Mouse (Mus musculus): ENCODE measurements around the gene Lgr6. TPM values are rescaled to one million over a fixed set of nuclear protein-coding genes. Genes with fewer than 3 reads are reported as not detected.
A peak's percentile ranks its signal among the peaks of the same experiment; 100 is the strongest.

Lgr6 gene
- total and polyA plus RNA-seq, 3 experiments, result 12.2 to 21.5 (median 14.4) TPM

DNA sequence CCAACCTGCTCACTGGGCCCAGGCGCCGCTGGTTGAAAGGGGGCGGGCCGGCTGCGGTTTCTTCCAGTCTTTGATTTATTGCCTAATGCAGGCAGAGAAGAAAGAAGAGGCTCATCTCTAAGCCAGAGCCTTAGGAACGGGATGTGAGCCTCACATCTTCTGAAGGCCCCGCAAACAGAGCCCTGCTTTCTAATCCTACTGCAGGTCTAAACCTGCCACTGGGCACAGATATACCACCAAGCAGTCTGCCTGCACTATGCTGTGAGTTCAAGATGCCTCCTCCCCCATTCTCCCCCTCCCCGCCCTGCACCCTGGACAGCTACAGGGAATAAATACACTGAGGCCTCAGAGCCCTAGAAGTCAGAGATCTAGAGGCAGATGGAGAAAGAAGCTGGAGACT, 35.2 kb downstream of the Lgr6 start:
- Histone ChIP-seq H3K27ac (no peak overlapping the region), H3K9ac (ENCODE audit: low read depth, low read length) (no peak overlapping the region), H3K36me3 (ENCODE audit: control insufficient read depth, insufficient read depth, low read length) (no peaks in the 10 kb centered on the region), H3K27me3 (ENCODE audit: control insufficient read depth, insufficient read depth, low read length) (no peaks in the 10 kb centered on the region), H3K4me3 (no peak overlapping the region), H3K4me1 (ENCODE audit: control insufficient read depth, insufficient read depth, low read length) (no peaks in the 10 kb centered on the region), H3K79me2 (replicated peaks; ENCODE audit: control insufficient read depth, insufficient read depth, low read length) (no peaks in the 10 kb centered on the region)
- no peak for DNase-seq
- WGBS, result 73% methylated on average over 8 of the region's 8 CpGs
- TF ChIP-seq POLR2A (IDR thresholded peaks at IDR 0.05; ENCODE audit: insufficient read depth, low read depth, low read length) (no peak), EP300 (IDR thresholded peaks at IDR 0.05; ENCODE audit: insufficient read depth, low read depth, low read length) (no peak), CTCF (IDR thresholded peaks at IDR 0.05) (no peak)
- intact Hi-C loops (cut with DNase I), result no loop called here

DNA sequence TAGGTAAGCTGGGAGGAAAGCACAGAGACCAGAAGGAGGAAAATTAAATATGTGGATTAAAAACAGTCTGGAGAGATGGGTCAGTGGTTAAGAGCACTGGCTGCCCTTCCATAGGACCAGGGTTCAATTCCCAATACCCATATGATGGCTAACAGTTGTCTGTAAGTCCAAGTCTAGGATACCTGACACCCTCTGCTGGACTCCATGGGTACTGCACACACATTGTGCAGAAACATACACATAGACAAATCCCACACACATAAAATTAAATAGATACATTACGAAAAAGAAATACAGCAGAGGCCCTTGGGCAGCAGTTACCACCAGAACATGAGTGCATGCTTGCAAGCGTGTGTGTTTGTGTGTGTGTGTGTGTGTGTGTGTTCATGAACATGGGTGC, 40.6 kb downstream of the Lgr6 start:
- no peaks in the 10 kb centered on the region for H3K79me2 ChIP-seq (replicated peaks; ENCODE audit: control insufficient read depth, insufficient read depth, low read length)
- 96% methylated on average over 2 of the region's 2 CpGs for WGBS
- no peak overlapping the region for H3K4me3 ChIP-seq
- H3K36me3 ChIP-seq (ENCODE audit: control insufficient read depth, insufficient read depth, low read length), result no peaks in the 10 kb centered on the region
- no peaks in the 10 kb centered on the region for H3K27me3 ChIP-seq (ENCODE audit: control insufficient read depth, insufficient read depth, low read length)
- no peak for DNase-seq
- H3K27ac ChIP-seq, result no peak overlapping the region
- no peaks in the 10 kb centered on the region for H3K4me1 ChIP-seq (ENCODE audit: control insufficient read depth, insufficient read depth, low read length)
- intact Hi-C loops (cut with DNase I), result no loop called here
- no peak for TF ChIP-seq EP300 (IDR thresholded peaks at IDR 0.05; ENCODE audit: insufficient read depth, low read depth, low read length)
- TF ChIP-seq CTCF (IDR thresholded peaks at IDR 0.05), result peak; percentile 30
- no peak for TF ChIP-seq POLR2A (IDR thresholded peaks at IDR 0.05; ENCODE audit: insufficient read depth, low read depth, low read length)
- no peak overlapping the region for H3K9ac ChIP-seq (ENCODE audit: low read depth, low read length)

DNA sequence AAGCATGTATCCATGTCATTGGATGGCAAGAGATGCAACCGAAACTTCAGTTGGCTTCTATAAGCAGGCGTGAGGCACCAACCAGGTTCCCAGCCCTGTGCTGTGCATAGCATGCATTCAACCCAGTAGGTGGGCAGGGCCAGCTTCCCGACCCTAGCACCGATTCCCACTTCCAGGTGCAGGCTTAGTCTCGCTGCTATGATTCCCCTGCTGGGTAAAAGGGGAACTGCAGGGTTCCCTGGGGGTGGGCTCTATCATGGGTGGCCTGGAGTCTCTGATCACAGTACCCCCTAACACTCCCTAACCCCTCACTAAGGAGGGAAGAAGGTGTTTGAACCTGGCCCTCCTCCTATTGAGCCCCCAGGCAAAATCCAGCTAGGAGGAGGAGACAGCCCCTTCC, 42.1 kb downstream of the Lgr6 start:
- Histone ChIP-seq H3K79me2 (replicated peaks; ENCODE audit: control insufficient read depth, insufficient read depth, low read length) (no peaks in the 10 kb centered on the region), H3K4me1 (ENCODE audit: control insufficient read depth, insufficient read depth, low read length) (no peaks in the 10 kb centered on the region), H3K27me3 (ENCODE audit: control insufficient read depth, insufficient read depth, low read length) (no peaks in the 10 kb centered on the region), H3K27ac (no peak overlapping the region), H3K36me3 (ENCODE audit: control insufficient read depth, insufficient read depth, low read length) (no peaks in the 10 kb centered on the region), H3K9ac (ENCODE audit: low read depth, low read length) (no peak overlapping the region), H3K4me3 (no peak overlapping the region)
- TF ChIP-seq CTCF (IDR thresholded peaks at IDR 0.05), result peak; percentile 36
- TF ChIP-seq POLR2A (IDR thresholded peaks at IDR 0.05; ENCODE audit: insufficient read depth, low read depth, low read length), result no peak
- WGBS, result 78% methylated on average over 5 of the region's 5 CpGs
- intact Hi-C loops (cut with DNase I), result no loop called here
- DNase-seq, result no peak

DNA sequence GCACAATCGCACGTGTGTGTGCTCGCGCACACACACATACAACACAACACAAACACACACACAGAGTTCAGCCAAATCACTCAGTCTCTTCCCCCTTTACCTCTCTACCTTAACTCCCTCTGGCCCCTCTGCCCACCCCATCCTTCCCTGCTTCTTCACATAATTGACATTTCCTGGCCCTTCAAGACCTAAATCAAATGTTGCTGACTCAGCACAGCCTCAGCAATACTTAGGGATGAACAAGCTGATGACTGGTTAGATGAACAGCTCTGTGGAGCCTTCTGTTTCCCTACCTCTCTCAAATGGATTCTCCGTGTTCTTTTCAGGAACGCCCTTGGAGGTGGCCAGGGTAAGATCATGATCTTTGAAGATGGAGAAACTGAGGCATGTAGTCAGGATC, 43.8 kb downstream of the Lgr6 start:
- Histone ChIP-seq H3K4me1 (ENCODE audit: control insufficient read depth, insufficient read depth, low read length) (no peaks in the 10 kb centered on the region), H3K79me2 (replicated peaks; ENCODE audit: control insufficient read depth, insufficient read depth, low read length) (no peaks in the 10 kb centered on the region), H3K9ac (ENCODE audit: low read depth, low read length) (no peak overlapping the region), H3K27ac (no peak overlapping the region), H3K4me3 (no peak overlapping the region), H3K27me3 (ENCODE audit: control insufficient read depth, insufficient read depth, low read length) (no peaks in the 10 kb centered on the region), H3K36me3 (ENCODE audit: control insufficient read depth, insufficient read depth, low read length) (no peaks in the 10 kb centered on the region)
- TF ChIP-seq CTCF (IDR thresholded peaks at IDR 0.05) (no peak), EP300 (IDR thresholded peaks at IDR 0.05; ENCODE audit: insufficient read depth, low read depth, low read length) (no peak), POLR2A (IDR thresholded peaks at IDR 0.05; ENCODE audit: insufficient read depth, low read depth, low read length) (no peak)
- 94% methylated on average over 6 of the region's 6 CpGs for WGBS
- no peak for DNase-seq
- intact Hi-C loops (cut with DNase I), result no loop called here

DNA sequence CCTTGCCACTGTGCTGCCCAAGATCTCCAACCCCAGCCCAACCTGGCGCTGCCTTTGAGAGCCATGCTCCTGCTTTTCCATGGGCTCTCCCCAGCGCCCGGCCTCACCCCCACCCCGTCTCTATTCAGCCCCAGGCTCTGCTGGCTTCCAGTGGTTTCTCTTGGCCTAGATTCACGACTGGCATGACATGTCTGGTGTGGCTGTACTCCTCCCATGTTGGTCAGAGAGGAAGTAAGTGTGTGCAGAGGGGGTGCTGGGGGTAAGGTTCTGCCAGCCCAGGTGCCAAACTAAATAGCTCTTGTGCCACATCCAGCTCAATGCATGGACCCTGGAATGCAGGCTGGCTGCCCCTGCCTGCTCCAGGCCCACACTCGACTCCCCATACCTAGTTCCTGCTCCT, 44.9 kb downstream of the Lgr6 start:
- H3K79me2 ChIP-seq (replicated peaks; ENCODE audit: control insufficient read depth, insufficient read depth, low read length), result no peaks in the 10 kb centered on the region
- intact Hi-C loops (cut with DNase I), result no loop called here
- H3K36me3 ChIP-seq (ENCODE audit: control insufficient read depth, insufficient read depth, low read length), result no peaks in the 10 kb centered on the region
- no peak for DNase-seq
- WGBS, result 75% methylated on average over 6 of the region's 6 CpGs
- no peak for TF ChIP-seq EP300 (IDR thresholded peaks at IDR 0.05; ENCODE audit: insufficient read depth, low read depth, low read length)
- TF ChIP-seq CTCF (IDR thresholded peaks at IDR 0.05), result no peak
- no peak for TF ChIP-seq POLR2A (IDR thresholded peaks at IDR 0.05; ENCODE audit: insufficient read depth, low read depth, low read length)
- no peak overlapping the region for H3K9ac ChIP-seq (ENCODE audit: low read depth, low read length)
- H3K4me3 ChIP-seq, result no peak overlapping the region
- H3K4me1 ChIP-seq (ENCODE audit: control insufficient read depth, insufficient read depth, low read length), result no peaks in the 10 kb centered on the region
- H3K27me3 ChIP-seq (ENCODE audit: control insufficient read depth, insufficient read depth, low read length), result no peaks in the 10 kb centered on the region
- H3K27ac ChIP-seq, result no peak overlapping the region

DNA sequence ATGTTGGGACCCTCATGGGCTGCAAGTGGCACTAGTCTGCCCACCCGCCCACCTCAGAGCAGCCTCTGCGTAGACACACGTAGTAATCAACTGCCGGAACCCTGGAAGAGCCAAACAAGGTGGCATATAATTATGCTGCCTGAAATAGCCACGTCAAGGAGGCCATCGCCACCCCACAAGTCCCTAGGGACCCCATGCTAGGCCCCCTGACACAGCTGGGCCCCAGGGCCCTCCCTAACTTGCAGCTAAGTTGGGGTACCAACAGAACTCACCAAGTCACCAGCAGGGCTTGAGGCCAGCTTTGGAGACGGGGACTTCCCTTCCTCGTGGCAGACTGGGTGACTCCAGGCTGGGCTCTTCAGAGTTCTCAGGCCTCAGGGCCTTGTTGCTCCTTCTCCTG, 48.2 kb downstream of the Lgr6 start:
- intact Hi-C loops (cut with DNase I), result no loop called here
- no peak for DNase-seq
- H3K4me1 ChIP-seq (ENCODE audit: control insufficient read depth, insufficient read depth, low read length), result no peaks in the 10 kb centered on the region
- no peak overlapping the region for H3K27ac ChIP-seq
- TF ChIP-seq POLR2A (IDR thresholded peaks at IDR 0.05; ENCODE audit: insufficient read depth, low read depth, low read length), result no peak
- no peak for TF ChIP-seq EP300 (IDR thresholded peaks at IDR 0.05; ENCODE audit: insufficient read depth, low read depth, low read length)
- TF ChIP-seq CTCF (IDR thresholded peaks at IDR 0.05), result no peak
- no peaks in the 10 kb centered on the region for H3K36me3 ChIP-seq (ENCODE audit: control insufficient read depth, insufficient read depth, low read length)
- H3K4me3 ChIP-seq, result no peak overlapping the region
- H3K79me2 ChIP-seq (replicated peaks; ENCODE audit: control insufficient read depth, insufficient read depth, low read length), result no peaks in the 10 kb centered on the region
- WGBS, result 82% methylated on average over 8 of the region's 8 CpGs
- H3K9ac ChIP-seq (ENCODE audit: low read depth, low read length), result no peak overlapping the region
- no peaks in the 10 kb centered on the region for H3K27me3 ChIP-seq (ENCODE audit: control insufficient read depth, insufficient read depth, low read length)
